Mouse (Mus musculus): ENCODE results near the gene Csnk1g2. TPM values are rescaled to one million over a fixed set of nuclear protein-coding genes. Genes with fewer than 3 reads are reported as not detected.

Gene Csnk1g2
- polyA plus RNA-seq, 1 experiment from 2014 or later = 134 TPM

- Histone ChIP-seq H3K36me3 (ENCODE audit: control insufficient read depth, insufficient read depth, low read length) (no peaks in the 10 kb centered on the region; the same call in 1 of the 2 replicates), H3K27ac (ENCODE audit: low read depth, low read length) (no peak overlapping the region), H3K4me3 (ENCODE audit: low read depth, low read length) (no peak overlapping the region), H3K4me1 (replicated peaks; ENCODE audit: control insufficient read depth, insufficient read depth, low read length) (peaks cover 9% of the 10 kb centered on the region), H3K27me3 (ENCODE audit: control insufficient read depth, insufficient read depth, low read length) (no peaks in the 10 kb centered on the region), H3K9me3 (ENCODE audit: control insufficient read depth, low read length) (no peaks in the 10 kb centered on the region), H3K9ac (ENCODE audit: low read length) (no peak overlapping the region), H3K4me2 (ENCODE audit: low read depth, low read length, severe bottlenecking) (no peak overlapping the region)
- no peak for DNase-seq (ENCODE audit: low spot score)
- 95% methylated on average over 34 of the region's 34 CpGs for WGBS
- no peak for ATAC-seq (replicated peaks; ENCODE audit: low FRiP score)
Observed at GRCm38 (mm10) chr10:80606737-80607350, 15.8 kb upstream of the Csnk1g2 start.

- H3K9me3 ChIP-seq (ENCODE audit: control insufficient read depth, low read length) = no peaks in the 10 kb centered on the region
- H3K4me3 ChIP-seq (ENCODE audit: low read depth, low read length) = no peak overlapping the region
- peaks cover 8% of the 10 kb centered on the region for H3K4me1 ChIP-seq (replicated peaks; ENCODE audit: control insufficient read depth, insufficient read depth, low read length)
- H3K36me3 ChIP-seq (ENCODE audit: control insufficient read depth, insufficient read depth, low read length) = no peaks in the 10 kb centered on the region; the same call in 1 of the 2 replicates
- no peak overlapping the region for H3K4me2 ChIP-seq (ENCODE audit: low read depth, low read length, severe bottlenecking)
- 91% methylated on average over 3 of the region's 3 CpGs for WGBS
- DNase-seq (ENCODE audit: low spot score) = no peak
- no peak for ATAC-seq (replicated peaks; ENCODE audit: low FRiP score)
- H3K9ac ChIP-seq (ENCODE audit: low read length) = no peak overlapping the region
- no peaks in the 10 kb centered on the region for H3K27me3 ChIP-seq (ENCODE audit: control insufficient read depth, insufficient read depth, low read length)
- H3K27ac ChIP-seq (ENCODE audit: low read depth, low read length) = no peak overlapping the region
Observed at GRCm38 (mm10) chr10:80608435-80608834, 14.2 kb upstream of the Csnk1g2 start.

DNA sequence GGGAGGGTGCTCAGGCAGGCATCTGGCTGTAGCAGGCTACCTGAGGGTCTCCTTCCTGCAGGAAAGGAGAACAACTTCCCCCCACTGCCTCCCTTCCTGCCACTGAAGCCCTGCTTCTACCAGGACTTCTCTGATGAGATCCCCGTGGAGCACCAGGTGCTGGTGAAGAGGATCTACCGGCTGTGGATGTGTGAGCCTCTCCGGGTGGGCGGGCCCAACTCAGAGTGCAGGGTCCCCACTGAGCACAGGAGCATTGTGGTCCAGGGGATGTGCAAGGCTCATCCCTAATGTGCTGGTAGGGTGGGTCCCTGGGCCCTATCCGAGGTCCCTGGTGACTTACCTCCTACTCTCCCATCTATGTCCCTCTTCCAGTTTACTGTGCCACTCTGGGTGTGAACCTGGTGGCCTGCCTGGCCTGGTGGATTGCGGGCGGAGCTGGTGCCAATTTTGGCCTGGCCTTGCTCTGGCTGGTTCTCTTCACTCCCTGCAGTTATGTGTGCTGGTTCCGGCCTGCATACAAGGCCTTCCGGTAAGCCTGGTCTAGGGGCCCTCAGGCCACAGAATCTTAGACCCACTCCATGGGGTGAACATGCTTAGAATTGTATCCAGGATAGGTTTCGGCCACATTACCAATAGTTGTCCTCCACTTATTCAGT is 13.2 kb upstream of the Csnk1g2 start:
- H3K9me3 ChIP-seq (ENCODE audit: control insufficient read depth, low read length) = no peaks in the 10 kb centered on the region
- no peak overlapping the region for H3K4me2 ChIP-seq (ENCODE audit: low read depth, low read length, severe bottlenecking)
- no peak for DNase-seq (ENCODE audit: low spot score)
- no peak for ATAC-seq (replicated peaks; ENCODE audit: low FRiP score)
- no peak overlapping the region for H3K4me3 ChIP-seq (ENCODE audit: low read depth, low read length)
- H3K4me1 ChIP-seq (replicated peaks; ENCODE audit: control insufficient read depth, insufficient read depth, low read length) = 0 out of 2 replicates have a peak, but pooled peaks cover 2% of the 10 kb centered on the region
- WGBS = 90% methylated on average over 10 of the region's 10 CpGs
- no peaks in the 10 kb centered on the region; the same call in 1 of the 2 replicates for H3K36me3 ChIP-seq (ENCODE audit: control insufficient read depth, insufficient read depth, low read length)
- H3K27ac ChIP-seq (ENCODE audit: low read depth, low read length) = no peak overlapping the region
- H3K27me3 ChIP-seq (ENCODE audit: control insufficient read depth, insufficient read depth, low read length) = no peaks in the 10 kb centered on the region
- no peak overlapping the region for H3K9ac ChIP-seq (ENCODE audit: low read length)

DNA sequence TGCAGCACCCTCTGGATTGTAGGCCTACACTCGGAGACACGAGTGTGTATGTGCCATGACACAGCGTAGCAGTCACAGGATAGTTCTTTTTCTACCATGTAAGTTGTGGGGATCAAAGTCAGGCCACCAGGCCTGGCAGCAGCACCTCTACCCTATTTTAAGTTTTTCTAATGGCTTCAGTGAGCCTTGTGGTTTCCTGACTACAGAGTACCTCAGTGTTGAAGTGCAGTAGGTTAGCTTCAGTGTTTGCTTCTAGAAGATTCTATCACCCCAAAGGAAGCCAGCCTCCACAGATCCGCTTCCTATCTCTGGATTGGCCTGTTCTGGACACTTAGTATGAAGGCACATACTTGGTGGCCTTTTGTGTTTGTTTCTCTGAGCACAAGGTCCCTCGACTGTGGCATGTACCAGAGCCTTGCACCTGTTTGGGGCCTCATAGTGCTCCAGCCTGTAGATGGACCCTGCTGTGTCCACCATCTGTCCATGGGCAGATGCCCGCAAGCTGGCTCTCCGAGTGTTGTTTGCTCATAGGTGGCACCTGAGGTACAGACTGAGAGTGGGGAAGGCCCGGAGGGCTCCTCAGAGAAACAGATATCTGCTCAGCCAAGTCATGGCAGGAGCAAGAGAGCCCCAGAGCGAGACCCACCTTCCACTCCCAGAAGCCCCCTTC is 12.4 kb upstream of the Csnk1g2 start:
- no peak for DNase-seq (ENCODE audit: low spot score)
- no peaks in the 10 kb centered on the region; the same call in 1 of the 2 replicates for H3K36me3 ChIP-seq (ENCODE audit: control insufficient read depth, insufficient read depth, low read length)
- WGBS = 91% methylated on average over 9 of the region's 9 CpGs
- H3K4me2 ChIP-seq (ENCODE audit: low read depth, low read length, severe bottlenecking) = no peak overlapping the region
- H3K4me3 ChIP-seq (ENCODE audit: low read depth, low read length) = no peak overlapping the region
- H3K27ac ChIP-seq (ENCODE audit: low read depth, low read length) = no peak overlapping the region
- no peaks in the 10 kb centered on the region for H3K9me3 ChIP-seq (ENCODE audit: control insufficient read depth, low read length)
- H3K9ac ChIP-seq (ENCODE audit: low read length) = no peak overlapping the region
- H3K27me3 ChIP-seq (ENCODE audit: control insufficient read depth, insufficient read depth, low read length) = no peaks in the 10 kb centered on the region
- no peaks in the 10 kb centered on the region for H3K4me1 ChIP-seq (replicated peaks; ENCODE audit: control insufficient read depth, insufficient read depth, low read length)
- no peak for ATAC-seq (replicated peaks; ENCODE audit: low FRiP score)

- ATAC-seq (replicated peaks; ENCODE audit: low FRiP score) = no peak
- Histone ChIP-seq H3K4me1 (replicated peaks; ENCODE audit: control insufficient read depth, insufficient read depth, low read length) (no peaks in the 10 kb centered on the region), H3K4me2 (ENCODE audit: low read depth, low read length, severe bottlenecking) (no peak overlapping the region), H3K27me3 (ENCODE audit: control insufficient read depth, insufficient read depth, low read length) (no peaks in the 10 kb centered on the region), H3K4me3 (ENCODE audit: low read depth, low read length) (no peak overlapping the region), H3K9me3 (ENCODE audit: control insufficient read depth, low read length) (no peaks in the 10 kb centered on the region), H3K9ac (ENCODE audit: low read length) (no peak overlapping the region), H3K27ac (ENCODE audit: low read depth, low read length) (no peak overlapping the region), H3K36me3 (ENCODE audit: control insufficient read depth, insufficient read depth, low read length) (no peaks in the 10 kb centered on the region; the same call in 1 of the 2 replicates)
- 70% methylated on average over 4 of the region's 4 CpGs for WGBS
- peak; percentile 76 for DNase-seq (ENCODE audit: low spot score)
Observed at GRCm38 (mm10) chr10:80611024-80611423, 11.6 kb upstream of the Csnk1g2 start.

DNA sequence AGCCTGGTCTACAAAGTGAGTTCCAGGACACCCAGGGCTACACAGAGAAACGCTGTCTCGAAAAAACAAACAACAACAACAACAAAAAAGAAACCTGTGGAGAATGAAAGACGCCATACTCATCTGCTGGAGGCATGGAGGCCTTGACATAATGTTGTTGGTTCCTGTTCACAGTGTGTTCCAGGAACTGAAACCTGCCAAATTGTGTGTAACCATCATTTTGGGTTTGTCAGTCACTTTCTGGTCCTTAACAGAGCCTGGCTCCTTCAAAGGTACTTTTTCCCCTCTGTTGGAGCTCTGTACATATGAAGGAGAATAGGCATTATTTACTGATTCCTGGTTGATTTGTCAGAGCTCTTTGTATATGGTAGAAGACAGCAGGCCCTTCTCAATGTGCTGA is 10.7 kb upstream of the Csnk1g2 start:
- H3K36me3 ChIP-seq (ENCODE audit: control insufficient read depth, insufficient read depth, low read length) = no peaks in the 10 kb centered on the region; the same call in 1 of the 2 replicates
- no peak overlapping the region for H3K27ac ChIP-seq (ENCODE audit: low read depth, low read length)
- H3K4me2 ChIP-seq (ENCODE audit: low read depth, low read length, severe bottlenecking) = no peak overlapping the region
- no peaks in the 10 kb centered on the region for H3K9me3 ChIP-seq (ENCODE audit: control insufficient read depth, low read length)
- H3K27me3 ChIP-seq (ENCODE audit: control insufficient read depth, insufficient read depth, low read length) = no peaks in the 10 kb centered on the region
- no peaks in the 10 kb centered on the region for H3K4me1 ChIP-seq (replicated peaks; ENCODE audit: control insufficient read depth, insufficient read depth, low read length)
- WGBS = 94% methylated on average over 3 of the region's 3 CpGs
- H3K4me3 ChIP-seq (ENCODE audit: low read depth, low read length) = no peak overlapping the region
- no peak overlapping the region for H3K9ac ChIP-seq (ENCODE audit: low read length)
- ATAC-seq (replicated peaks; ENCODE audit: low FRiP score) = no peak
- DNase-seq (ENCODE audit: low spot score) = no peak

- WGBS = 93% methylated on average over 3 of the region's 3 CpGs
- Histone ChIP-seq H3K4me2 (ENCODE audit: low read depth, low read length, severe bottlenecking) (no peak overlapping the region), H3K27me3 (ENCODE audit: control insufficient read depth, insufficient read depth, low read length) (no peaks in the 10 kb centered on the region), H3K4me1 (replicated peaks; ENCODE audit: control insufficient read depth, insufficient read depth, low read length) (no peaks in the 10 kb centered on the region), H3K9ac (ENCODE audit: low read length) (no peak overlapping the region), H3K36me3 (ENCODE audit: control insufficient read depth, insufficient read depth, low read length) (no peaks in the 10 kb centered on the region; the same call in 1 of the 2 replicates), H3K9me3 (ENCODE audit: control insufficient read depth, low read length) (no peaks in the 10 kb centered on the region), H3K4me3 (ENCODE audit: low read depth, low read length) (no peak overlapping the region), H3K27ac (ENCODE audit: low read depth, low read length) (no peak overlapping the region)
- ATAC-seq (replicated peaks; ENCODE audit: low FRiP score) (no peak), DNase-seq (ENCODE audit: low spot score) (no peak)
Observed at GRCm38 (mm10) chr10:80613821-80614220, 8.8 kb upstream of the Csnk1g2 start.

DNA sequence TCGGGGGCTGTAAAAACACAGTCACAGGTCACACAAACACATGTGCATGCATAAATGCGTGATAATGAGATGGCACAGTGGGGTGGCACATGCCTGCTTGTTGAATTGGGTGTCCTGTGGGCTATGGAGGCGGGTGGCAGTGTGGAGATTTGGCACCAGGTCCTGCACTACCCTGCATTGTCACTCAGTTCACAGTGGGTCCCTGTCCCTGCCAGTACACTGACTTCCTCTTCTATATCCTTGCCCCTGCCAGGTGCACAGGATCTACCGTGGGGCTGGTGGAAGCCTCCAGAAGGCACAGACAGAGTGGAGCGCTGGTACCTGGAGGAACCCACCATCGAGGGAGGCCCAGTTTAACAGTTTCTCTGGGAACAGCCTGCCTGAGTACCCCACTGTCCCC is 8.3 kb upstream of the Csnk1g2 start:
- 83% methylated on average over 6 of the region's 6 CpGs for WGBS
- Histone ChIP-seq H3K36me3 (ENCODE audit: control insufficient read depth, insufficient read depth, low read length) (no peaks in the 10 kb centered on the region; the same call in 1 of the 2 replicates), H3K4me1 (replicated peaks; ENCODE audit: control insufficient read depth, insufficient read depth, low read length) (no peaks in the 10 kb centered on the region), H3K9me3 (ENCODE audit: control insufficient read depth, low read length) (no peaks in the 10 kb centered on the region), H3K4me3 (ENCODE audit: low read depth, low read length) (no peak overlapping the region), H3K4me2 (ENCODE audit: low read depth, low read length, severe bottlenecking) (no peak overlapping the region), H3K27ac (ENCODE audit: low read depth, low read length) (no peak overlapping the region), H3K9ac (ENCODE audit: low read length) (no peak overlapping the region), H3K27me3 (ENCODE audit: control insufficient read depth, insufficient read depth, low read length) (no peaks in the 10 kb centered on the region)
- no peak for ATAC-seq (replicated peaks; ENCODE audit: low FRiP score)
- DNase-seq (ENCODE audit: low spot score) = no peak
